Mouse (Mus musculus) embryo, embryonic 10.5 days (tissue): ENCODE data around the gene Grik4.

ENCODE experiments used
- DNase-seq: peaks from one replicate; pipeline ENCODE4 v3.0.0-alpha.2; 2015; ENCODE audit warnings: low spot score

The Grik4 gene

DNA sequence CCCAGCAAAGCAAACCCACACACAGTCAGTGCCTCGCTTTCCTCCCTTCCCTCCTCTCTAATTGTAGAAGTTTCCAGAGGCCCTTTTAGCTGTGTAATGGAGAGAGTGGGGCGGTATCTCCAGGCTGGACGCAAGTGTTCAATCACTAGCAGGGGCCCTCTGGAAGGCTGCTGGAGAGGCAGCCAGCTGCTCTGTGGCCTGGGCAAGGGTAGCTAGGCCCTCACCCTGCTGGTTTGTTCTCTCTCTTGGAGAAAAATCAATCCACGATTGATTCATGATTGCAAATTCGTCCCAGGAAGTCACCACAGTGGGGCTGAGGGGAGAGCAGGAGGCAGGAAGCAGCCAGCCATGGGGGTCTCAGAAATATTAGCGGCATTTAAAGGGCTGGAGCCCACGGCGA lies 271.3 kb downstream of the Grik4 start:
- DNase-seq, result no peak

DNA sequence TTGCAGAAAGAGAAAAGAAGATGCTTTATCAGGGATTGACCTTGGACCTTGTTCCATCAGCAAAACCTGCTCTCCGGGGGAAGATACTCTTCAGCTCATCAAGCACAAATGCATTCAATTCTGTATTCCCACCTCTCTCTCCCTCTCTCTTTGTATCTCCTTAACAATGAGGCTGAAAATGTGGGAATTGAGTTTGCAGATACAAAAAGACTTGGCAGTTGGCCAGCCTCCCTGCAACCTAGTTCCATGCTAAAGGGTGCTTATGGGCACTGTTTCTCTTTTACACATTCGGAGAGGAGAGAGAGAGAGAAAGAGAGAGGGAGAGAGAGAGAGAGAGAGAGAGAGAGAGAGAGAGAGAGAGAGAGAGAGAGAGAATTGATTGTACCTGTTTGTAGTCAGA lies 273.7 kb downstream of the Grik4 start:
- DNase-seq, result no peak

DNA sequence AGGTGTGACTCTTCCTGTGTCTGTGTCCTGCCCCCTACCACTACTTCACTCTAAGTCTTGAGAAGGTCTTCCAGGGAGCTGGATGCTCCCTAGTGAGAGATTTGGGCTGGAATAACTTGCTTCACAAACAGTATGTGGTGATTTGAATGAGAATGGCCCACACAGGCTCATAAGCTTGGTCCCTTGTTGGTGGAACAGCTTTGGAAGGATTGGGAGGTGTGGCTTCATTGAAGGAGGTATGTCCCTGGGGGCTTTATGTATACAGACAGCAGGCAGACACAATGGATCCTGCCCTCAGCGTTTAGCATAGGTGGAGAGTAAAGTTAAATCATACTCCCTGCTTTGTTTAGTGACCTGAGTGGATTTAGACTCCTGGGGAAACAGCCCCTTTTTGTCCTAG lies 282.8 kb downstream of the Grik4 start:
- DNase-seq, result no peak

DNA sequence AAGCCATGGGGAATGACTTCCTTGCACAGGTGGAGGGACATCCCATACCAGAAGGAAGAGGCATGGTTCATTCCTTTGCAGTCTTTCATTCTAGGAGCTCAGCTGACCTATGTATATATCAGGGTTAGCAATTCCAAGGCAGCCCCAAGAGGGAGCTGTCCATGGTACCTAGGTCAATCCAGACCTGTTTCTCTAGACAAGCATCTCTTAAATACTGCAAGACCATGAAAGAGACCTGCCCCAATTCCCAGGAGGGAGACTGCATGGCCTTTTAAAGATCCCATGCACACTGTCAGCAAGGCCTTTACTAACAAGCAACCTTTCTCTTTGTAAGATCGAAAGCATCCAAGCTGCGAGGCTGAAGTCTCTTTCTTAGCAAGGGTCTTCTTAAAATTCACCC lies 291.5 kb downstream of the Grik4 start:
- peak; percentile 81 for DNase-seq

DNA sequence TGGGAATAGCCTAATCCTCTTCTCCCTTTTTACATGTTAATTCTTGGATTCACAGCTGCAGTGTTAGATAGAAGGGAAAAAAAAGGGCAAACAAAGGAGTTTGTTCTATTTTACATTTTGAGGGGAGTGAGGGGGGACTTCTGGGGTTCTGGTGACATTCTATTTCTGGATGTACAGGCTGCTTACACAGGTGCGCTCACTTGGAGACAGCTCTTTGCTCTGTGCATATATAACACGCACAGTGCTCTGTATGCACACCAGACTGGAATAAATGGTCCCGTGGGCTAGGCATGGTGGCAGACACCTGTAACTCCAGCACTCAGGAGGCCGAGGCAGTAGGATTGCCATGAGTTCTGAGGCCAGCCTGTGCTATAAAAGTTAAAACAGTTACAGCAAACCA lies 292.0 kb downstream of the Grik4 start:
- DNase-seq, result no peak

DNA sequence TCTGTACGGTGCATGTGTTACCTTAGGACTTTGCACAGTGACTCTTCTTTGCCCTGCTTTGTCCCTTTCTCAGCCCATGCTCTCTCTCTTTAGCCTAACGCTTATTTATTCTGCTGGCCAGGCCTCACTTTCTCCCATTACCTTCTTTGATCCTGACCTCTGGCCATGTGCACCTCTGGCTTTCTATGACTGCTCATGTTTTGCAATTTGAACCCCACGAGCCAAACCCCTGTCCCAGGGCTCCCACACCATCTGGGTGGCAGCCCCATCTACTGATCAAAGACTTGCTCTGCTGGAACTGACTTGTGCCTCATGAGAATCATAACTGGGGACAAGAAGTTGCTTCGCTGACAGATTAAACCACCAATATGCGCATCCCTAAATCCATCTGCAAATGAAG lies 294.4 kb downstream of the Grik4 start:
- DNase-seq, result no peak

DNA sequence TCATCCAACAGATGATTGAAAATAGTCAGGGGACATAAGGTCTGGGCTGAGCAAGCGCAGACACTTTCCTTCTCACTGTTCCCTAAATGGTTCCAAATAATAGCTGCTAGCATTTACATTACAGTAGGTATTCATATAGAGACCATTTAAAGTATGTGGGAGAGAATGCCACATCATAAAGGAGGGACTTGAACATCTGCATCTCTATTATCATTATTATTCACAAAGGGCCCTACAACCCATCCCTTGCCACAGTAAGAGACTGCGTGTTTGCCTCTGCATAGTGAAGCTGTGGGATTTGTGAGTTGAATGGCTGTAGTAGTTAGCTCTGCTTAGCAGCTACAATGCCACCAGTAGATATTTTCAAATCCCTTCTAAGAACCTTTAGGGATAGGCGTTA lies 296.2 kb downstream of the Grik4 start:
- DNase-seq, result no peak

DNA sequence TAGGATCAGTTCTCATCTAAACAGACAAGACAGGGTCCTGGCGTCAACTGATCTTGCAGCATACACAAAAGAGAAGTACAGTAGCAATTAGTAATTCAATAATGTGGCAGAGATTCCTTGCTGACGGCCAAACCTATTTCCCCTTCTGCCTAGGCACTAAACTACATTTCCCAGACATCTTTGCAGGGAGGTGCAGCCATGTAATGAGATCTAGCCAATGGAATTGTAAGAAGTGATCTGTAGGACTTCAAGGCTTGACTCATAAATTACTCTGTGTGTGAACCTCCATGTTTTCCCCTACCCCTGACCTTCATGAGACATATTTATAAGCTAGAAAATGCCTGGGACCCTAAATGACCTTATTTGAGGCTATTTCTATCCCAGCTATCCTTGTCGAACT lies 296.7 kb downstream of the Grik4 start:
- no peak for DNase-seq

DNA sequence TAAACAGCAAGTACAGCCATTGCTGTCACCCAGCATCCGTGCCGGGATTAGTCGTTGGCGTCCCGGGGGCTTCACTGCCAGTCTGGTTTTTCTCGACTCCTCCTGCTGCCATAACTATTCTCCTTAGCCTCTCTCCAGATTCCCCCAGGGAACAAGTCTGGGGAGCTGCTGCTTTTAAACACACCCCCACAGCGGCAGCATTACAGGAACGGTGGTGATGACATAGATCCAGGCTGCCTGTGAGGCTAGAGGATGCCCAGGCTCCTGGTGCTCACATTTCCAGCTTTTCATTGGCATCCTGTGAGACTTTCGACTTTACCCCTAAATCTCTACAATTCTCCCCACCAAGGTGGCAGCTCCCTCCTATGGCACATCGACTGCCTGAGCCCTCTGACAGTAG lies 297.5 kb downstream of the Grik4 start:
- DNase-seq, result no peak

DNA sequence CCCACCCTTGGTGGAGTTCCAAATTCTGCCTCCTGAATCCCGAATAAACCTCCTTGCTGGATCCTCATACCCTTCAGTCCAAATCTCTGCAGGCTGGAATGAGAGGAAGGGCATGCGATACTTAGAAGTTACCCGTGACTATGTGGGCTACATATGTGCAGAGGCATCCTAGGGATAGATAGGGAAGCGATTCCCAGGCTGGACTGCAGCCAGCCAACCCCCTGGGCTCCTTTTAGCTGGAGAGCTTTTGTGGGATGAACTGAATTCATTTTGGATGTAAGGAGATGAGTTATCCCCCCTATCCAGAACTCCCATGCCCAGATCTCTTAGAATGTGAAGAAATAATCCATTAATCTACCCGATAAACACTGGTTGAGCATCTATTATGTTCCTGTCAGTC lies 299.1 kb downstream of the Grik4 start:
- DNase-seq, result no peak

DNA sequence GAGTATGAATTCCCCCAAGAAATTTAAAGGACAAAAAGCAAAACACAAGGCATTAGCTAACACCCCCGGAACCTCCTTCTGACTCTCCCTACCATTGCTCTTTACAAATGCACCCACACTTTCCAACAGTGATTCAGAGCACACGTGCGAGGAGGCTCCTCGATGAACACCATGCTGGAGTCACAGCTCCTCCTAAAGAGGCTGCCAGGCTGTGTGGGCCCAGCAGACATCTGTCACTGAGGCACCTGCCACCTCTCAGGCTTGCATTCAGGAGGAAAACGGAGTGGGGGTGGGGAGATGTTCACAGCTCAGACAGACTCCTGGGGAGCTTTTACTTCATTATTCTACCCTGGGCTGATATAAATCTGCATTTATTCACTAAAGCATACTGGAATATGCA lies 301.5 kb downstream of the Grik4 start:
- no peak for DNase-seq

DNA sequence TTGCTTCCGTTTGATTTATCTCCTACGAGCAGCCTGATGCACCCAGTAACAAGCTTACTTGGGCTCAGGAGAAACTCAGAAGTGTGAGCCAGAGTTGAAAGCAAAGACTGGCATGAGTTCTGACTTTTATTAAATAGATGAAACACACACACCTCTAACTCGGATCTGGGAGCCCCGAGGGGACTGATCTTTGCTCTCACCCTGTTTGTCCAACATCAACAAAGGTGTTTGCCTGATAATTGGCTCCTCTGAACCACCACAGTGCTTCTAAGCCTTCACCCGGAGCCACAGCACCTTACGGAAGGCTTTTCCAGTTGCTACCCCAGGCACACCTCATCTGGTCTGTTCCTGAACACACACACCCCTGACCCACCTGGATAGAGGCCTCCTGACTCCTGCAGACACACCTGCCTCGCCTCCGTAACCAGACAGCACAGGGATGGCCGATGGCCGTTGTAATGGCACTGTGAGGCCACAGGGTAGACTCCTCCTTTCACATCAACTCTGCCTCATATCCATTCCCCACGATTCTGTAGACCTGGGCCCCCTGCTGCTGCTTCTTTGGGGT lies 302.7 kb downstream of the Grik4 start:
- no peak for DNase-seq

DNA sequence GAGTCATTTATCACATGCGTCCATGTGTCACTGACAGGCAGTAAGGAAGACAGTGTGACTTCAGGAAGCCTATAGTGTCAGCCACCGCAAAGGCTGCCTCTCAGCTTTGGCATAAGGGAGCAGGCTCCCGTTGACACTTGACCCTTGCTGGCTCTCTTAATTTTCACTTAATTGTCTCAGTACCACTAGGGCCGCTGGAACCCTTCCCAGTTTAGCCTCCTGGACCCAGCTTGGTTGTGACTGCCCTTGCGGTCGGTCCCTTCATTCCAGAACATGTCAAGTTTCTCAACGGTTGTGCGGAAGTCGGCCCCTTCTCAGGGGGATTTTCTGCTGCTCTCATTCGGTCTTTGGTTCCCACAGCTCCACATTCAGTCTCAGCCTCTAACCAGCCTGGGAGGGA lies 307.8 kb downstream of the Grik4 start:
- no peak for DNase-seq

DNA sequence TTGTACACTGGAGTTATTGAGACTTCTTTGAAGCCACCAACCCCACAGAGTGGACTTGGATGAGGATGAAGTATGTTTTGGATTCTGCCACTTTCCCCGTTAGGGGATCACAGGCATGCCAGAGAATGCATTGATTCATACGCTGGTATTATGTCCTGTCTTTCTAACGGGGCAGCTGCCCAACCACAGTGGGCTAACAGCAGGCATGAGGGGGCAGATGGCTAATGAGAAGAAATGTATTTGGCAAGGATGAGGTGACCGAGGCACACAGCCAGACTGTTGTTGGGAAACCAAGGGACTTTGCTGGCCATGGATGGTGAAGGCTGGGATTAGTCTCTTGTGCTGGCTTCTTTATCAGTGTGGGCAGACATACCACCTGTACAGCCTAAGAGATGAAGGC lies 312.8 kb downstream of the Grik4 start:
- no peak for DNase-seq

DNA sequence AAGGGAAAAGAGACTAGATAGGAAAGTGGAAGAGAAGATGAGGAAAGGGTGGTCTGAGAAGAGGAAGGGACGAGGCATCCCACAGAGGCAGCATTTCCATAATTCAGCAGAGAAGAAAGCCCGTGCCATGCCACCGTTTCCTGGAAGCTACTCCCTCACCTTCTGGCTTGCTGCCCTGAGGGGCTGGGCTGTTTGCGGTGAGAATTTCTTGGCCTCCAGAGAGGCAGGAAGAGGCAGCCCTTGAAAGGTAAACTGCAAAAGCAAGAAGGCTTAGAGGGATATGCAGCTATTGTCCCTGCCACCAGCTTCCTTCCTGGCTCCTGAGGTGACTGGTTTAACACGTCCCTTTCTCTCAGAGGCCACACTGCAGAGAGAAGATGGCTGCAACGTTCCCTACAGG lies 316.7 kb downstream of the Grik4 start:
- no peak for DNase-seq

DNA sequence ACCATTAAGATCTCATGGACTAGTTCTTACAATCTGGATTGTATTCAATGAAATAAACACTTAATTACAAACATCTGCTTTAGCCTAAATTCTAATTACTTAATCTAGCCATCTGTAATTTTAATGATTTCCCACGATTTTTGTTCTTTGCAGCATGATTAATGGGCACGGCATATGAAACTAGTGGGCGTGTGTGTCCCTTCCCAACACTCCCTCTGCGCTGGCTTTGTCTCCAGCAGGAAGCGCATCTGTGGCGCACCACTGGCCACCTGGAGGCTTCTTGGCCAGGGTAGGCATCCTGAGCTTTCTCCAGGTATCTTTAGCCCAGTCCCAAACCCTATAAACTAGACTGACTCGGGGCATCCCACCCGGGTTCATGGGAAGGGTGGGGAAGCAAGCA lies 317.1 kb downstream of the Grik4 start:
- DNase-seq, result no peak

DNA sequence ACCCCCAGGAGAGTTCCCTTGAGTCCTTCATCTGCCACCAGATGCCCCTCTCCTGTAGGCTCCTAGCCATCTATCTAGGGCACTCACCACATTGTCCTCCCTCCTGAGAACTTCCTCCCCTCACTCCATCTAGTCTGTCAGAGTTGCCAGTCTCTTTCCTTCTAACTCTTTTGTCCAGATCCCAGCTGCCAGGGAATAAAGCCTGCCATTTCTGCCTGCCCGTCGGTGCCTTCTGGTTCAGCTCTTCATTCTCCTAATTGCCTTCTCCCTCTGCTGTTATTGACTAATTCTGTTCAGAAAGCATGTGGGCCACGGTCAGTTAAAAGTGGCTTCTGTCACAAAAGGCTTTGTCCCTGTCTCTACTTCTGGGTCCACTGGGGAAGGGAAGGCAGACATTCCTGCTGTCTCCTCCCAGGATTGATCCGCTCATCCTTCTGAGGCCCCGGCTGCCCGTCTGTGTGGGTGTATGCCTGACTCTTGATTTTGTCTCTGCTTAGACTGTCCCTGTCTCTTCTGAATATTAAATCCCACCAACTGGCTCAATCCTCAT lies 318.0 kb downstream of the Grik4 start:
- peak; percentile 28 for DNase-seq

DNA sequence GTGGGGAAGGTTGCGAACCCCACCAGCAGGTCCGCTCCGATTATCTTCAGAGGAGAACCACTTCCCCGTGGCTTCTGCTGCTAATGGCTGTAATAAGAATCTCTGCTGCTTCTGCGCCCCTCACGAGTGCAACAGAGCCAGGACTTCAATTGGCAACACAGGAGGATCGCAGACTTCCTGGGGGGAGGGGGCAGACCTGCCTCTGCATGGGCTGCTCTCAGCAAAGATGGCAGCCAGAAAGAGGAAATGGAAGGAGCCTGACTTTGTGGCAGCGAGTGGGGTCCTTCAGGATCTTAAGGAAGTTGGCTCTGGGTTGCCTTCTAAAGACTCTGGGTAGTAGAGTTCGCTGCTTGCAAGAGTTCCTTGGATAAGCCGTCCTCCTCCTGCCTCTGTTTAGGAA lies 329.9 kb downstream of the Grik4 start:
- DNase-seq, result no peak

DNA sequence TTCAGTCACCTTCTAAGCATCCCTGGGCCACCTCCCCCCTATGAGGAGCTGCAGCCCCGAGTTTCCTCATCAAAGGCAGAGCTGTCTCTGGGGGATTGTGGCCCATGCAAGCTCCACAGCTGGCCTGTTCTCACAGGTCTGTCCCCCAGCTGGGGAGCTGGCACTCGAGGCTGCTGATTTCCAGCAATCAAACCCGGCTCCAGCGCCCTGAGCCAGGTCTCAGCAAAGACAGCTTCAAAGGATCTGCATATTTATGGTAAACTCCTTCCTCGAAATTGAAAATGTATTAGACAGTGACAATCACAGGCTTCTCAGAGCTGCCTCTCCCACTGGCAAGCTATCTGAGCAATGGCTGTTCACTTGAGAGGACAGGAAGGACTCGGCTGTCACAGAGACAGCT lies 330.5 kb downstream of the Grik4 start:
- DNase-seq, result no peak

DNA sequence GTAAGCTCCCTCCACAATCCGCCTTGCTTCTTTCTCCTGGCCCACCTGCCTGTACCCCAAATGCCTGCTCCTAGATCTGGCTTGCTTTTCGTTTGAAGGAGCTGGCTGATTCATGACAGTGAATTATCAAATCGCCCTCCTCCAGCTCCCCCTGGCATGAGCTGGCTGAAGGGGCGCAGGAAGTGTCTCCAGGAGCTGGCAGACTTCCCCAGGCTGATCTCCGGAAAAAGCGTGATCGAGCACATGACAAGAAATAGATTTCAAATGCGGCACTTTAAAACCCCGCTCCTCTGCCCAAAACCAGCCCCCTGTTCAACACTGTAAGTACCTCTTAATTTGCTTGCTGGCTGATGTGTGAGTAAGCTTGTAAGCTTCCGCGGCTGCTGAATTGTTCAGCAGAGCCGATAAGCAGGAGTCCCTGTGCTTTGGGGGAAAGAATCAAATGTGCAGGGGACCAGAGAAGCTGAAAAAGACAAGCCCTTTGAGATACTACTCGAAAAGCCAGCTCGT lies 331.8 kb downstream of the Grik4 start:
- no peak for DNase-seq

DNA sequence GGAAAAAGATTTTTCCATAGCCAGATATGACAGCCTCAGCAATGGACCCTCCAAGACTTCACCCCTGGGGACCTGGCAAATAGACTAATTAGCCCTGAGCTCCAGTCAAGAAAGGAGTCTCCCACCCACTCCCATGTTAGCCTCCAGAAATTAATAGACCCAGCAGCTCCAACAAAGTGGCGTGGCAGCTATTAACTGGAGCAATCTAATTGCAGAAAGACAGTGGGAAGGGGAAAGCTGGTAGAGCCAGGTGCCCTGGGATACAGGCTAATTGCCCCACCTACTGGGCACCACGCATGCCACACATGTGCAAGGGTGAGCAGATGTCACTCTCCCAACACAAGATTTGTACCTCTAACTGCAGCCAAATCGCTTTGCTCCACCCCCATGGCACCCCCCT lies 342.8 kb downstream of the Grik4 start:
- DNase-seq, result no peak

DNA sequence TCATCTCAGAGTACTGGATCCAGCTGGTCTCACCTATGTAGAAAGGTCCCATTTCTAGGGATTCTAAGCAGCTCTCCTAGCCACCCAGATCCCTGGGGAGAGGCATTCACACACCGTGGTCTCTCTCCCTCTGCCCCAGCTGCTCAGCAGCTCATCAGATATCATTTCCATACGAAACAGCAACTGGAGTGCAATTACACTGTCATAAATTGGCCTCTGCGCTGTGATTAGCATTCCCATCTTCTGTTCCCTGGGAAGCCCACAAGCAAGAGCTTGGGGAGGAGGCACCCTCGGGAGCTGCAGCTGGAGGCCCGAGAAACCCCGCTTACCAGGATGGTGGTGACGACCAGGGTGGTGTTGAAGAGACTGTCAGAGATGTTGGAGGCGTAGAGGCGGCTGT lies 346.8 kb downstream of the Grik4 start:
- no peak for DNase-seq

DNA sequence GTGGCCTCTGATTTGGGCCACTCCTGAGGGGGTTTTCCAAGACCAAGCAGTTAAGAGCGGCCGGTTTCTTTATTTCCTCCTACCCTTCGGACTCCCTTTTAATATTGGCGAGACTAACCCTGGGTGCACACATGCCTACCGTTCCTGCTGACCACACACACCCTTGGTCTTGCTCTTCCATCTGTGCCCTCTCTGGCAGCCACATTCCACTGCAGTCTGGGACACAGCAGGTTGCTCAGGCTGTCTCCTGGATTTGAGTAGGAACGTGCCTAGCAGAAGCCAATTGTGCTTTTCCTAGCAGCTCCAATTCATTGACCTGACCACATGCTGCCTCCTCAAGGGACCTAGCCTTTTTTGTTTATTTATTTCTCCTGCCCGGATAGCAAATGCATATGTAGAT lies 365.8 kb downstream of the Grik4 start:
- no peak for DNase-seq

DNA sequence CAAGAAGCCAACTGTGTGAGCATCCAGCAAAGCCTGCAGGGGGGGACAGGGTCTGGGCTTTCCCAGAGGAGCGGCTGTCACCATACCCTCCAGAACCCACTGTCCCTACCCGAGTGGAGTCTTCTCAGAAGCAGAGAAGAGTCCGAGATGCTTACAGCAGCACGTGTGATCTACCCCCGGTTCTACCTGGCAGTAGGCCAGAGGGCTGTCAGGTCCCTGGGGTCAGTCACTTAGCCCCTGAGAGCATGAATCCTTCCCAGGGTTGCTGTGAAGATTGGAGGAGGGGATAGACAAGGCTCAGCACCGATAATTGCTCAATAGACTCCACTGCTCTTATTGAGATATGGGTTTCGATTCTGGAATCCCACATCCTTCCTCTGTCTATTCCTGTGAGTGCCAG lies 366.2 kb downstream of the Grik4 start:
- no peak for DNase-seq
